Mouse (Mus musculus): ENCODE measurements around the gene Tas2r135. TPM values are rescaled to one million over a fixed set of nuclear protein-coding genes. Genes with fewer than 3 reads are reported as not detected.
A peak's percentile ranks its signal among the peaks of the same experiment; 100 is the strongest.

Tas2r135 gene
- total and polyA plus RNA-seq, 3 experiments = 0.27 TPM; not detected in 2

DNA sequence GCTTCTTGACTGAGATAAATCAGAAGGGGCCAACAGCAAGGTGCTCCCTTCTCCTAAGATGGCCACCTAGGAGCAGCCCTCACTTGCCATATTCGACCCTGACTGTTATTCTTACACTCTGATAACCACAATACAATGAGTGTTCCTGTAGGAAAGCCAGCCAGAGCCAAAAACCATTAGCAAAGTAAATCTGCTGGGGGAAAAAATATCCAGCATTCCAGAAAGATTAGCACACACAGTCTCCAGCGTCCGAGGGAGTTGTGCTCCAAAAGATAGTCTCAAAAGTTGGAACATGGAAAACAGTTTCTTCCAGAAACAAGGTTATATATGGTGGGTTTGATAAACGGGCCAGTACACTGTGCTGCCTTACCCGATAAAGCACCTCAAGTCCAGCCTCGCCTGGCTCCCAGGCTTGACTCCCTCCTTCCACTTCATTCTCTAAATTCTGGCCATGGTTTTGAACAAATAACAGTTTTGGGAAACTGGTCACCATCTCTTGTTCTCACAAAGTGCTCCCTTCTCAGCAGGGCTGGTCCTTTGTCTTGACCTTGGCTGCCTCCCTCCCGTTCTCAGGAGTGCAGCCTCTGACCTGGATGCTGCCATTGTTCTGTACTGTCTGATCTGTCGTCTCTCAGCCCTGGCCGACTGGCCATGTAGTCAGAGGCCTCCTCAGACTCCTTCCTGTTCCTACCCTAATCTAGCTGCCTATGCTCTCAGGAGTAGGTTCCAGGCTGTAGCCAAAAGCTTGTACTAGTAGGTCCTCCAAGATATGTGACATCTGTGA lies 45.7 kb upstream of the Tas2r135 start:
- Histone ChIP-seq H3K36me3 (ENCODE audit: control insufficient read depth, insufficient read depth, low read length) (peaks cover 19% of the 10 kb centered on the region), H3K79me2 (replicated peaks; ENCODE audit: control insufficient read depth, insufficient read depth, low read length) (no peaks in the 10 kb centered on the region), H3K9ac (ENCODE audit: low read depth, low read length) (no peak overlapping the region), H3K4me1 (ENCODE audit: control insufficient read depth, insufficient read depth, low read length) (peaks cover 37% of the 10 kb centered on the region), H3K27me3 (ENCODE audit: control insufficient read depth, insufficient read depth, low read length) (no peaks in the 10 kb centered on the region), H3K4me3 (no peak overlapping the region), H3K27ac (peak overlapping the region; percentile 62)
- intact Hi-C loops (cut with DNase I) = no loop called here
- WGBS = 16% methylated on average over 9 of the region's 9 CpGs
- DNase-seq = peak; percentile 44 to 53
- peak; percentile 41; the same call in 1 of the 2 replicates for TF ChIP-seq POLR2A (IDR thresholded peaks at IDR 0.05; ENCODE audit: insufficient read depth, low read depth, low read length)
- peak; percentile 57; the same call in 1 of the 2 replicates for TF ChIP-seq EP300 (IDR thresholded peaks at IDR 0.05; ENCODE audit: insufficient read depth, low read depth, low read length)
- TF ChIP-seq CTCF (IDR thresholded peaks at IDR 0.05) = no peak

GRCm38 (mm10) chr6:42360231-42360840 lies 44.9 kb upstream of the Tas2r135 start:
- TF ChIP-seq POLR2A (IDR thresholded peaks at IDR 0.05; ENCODE audit: insufficient read depth, low read depth, low read length) = no peak; the same call in 1 of the 2 replicates
- Histone ChIP-seq H3K36me3 (ENCODE audit: control insufficient read depth, insufficient read depth, low read length) (peaks cover 15% of the 10 kb centered on the region), H3K9ac (ENCODE audit: low read depth, low read length) (no peak overlapping the region), H3K79me2 (replicated peaks; ENCODE audit: control insufficient read depth, insufficient read depth, low read length) (no peaks in the 10 kb centered on the region), H3K4me1 (ENCODE audit: control insufficient read depth, insufficient read depth, low read length) (peaks cover 34% of the 10 kb centered on the region), H3K27ac (peak overlapping the region; percentile 62), H3K27me3 (ENCODE audit: control insufficient read depth, insufficient read depth, low read length) (no peaks in the 10 kb centered on the region), H3K4me3 (no peak overlapping the region)
- intact Hi-C loops (cut with DNase I) = no loop called here
- no peak for DNase-seq
- WGBS = 56% methylated on average over 6 of the region's 6 CpGs

- H3K36me3 ChIP-seq (ENCODE audit: control insufficient read depth, insufficient read depth, low read length) = peaks cover 15% of the 10 kb centered on the region
- intact Hi-C loops (cut with DNase I) = no loop called here
Measured at GRCm38 (mm10) chr6:42361041-42361895, 44.0 kb upstream of the Tas2r135 start.

GRCm38 (mm10) chr6:42362074-42362473 lies 43.2 kb upstream of the Tas2r135 start:
- no peak overlapping the region for H3K27ac ChIP-seq
- DNase-seq = peak in 1 of 2 experiments; percentile 28

More at GRCm38 (mm10) chr6:42361041-42361895, 44.0 kb upstream of the Tas2r135 start:
- DNase-seq = peak in 1 of 2 experiments; percentile 19
- Histone ChIP-seq H3K4me1 (ENCODE audit: control insufficient read depth, insufficient read depth, low read length) (peaks cover 34% of the 10 kb centered on the region), H3K27me3 (ENCODE audit: control insufficient read depth, insufficient read depth, low read length) (no peaks in the 10 kb centered on the region), H3K9ac (ENCODE audit: low read depth, low read length) (no peak overlapping the region), H3K27ac (no peak overlapping the region), H3K79me2 (replicated peaks; ENCODE audit: control insufficient read depth, insufficient read depth, low read length) (no peaks in the 10 kb centered on the region), H3K4me3 (no peak overlapping the region)
- no peak for TF ChIP-seq EP300 (IDR thresholded peaks at IDR 0.05; ENCODE audit: insufficient read depth, low read depth, low read length)
- TF ChIP-seq POLR2A (IDR thresholded peaks at IDR 0.05; ENCODE audit: insufficient read depth, low read depth, low read length) = no peak
- no peak for TF ChIP-seq CTCF (IDR thresholded peaks at IDR 0.05)
- WGBS = 92% methylated on average over 13 of the region's 13 CpGs

GRCm38 (mm10) chr6:42362497-42362896 lies 42.7 kb upstream of the Tas2r135 start:
- peaks cover 31% of the 10 kb centered on the region for H3K4me1 ChIP-seq (ENCODE audit: control insufficient read depth, insufficient read depth, low read length)
- TF ChIP-seq EP300 (IDR thresholded peaks at IDR 0.05; ENCODE audit: insufficient read depth, low read depth, low read length) (no peak), POLR2A (IDR thresholded peaks at IDR 0.05; ENCODE audit: insufficient read depth, low read depth, low read length) (no peak), CTCF (IDR thresholded peaks at IDR 0.05) (no peak)
- H3K36me3 ChIP-seq (ENCODE audit: control insufficient read depth, insufficient read depth, low read length) = peaks cover 15% of the 10 kb centered on the region
- H3K4me3 ChIP-seq = no peak overlapping the region
- H3K79me2 ChIP-seq (replicated peaks; ENCODE audit: control insufficient read depth, insufficient read depth, low read length) = no peaks in the 10 kb centered on the region
- 0 out of 2 replicates have a peak overlapping the region, but pooled peaks have one; percentile 14 for H3K9ac ChIP-seq (ENCODE audit: low read depth, low read length)
- peak in 1 of 2 experiments; percentile 18 for DNase-seq
- no peak overlapping the region for H3K27ac ChIP-seq
- intact Hi-C loops (cut with DNase I) = no loop called here
- no peaks in the 10 kb centered on the region for H3K27me3 ChIP-seq (ENCODE audit: control insufficient read depth, insufficient read depth, low read length)
- 70% methylated on average over 1 of the region's 1 CpGs for WGBS

More at GRCm38 (mm10) chr6:42362074-42362473, 43.2 kb upstream of the Tas2r135 start:
- Histone ChIP-seq H3K27me3 (ENCODE audit: control insufficient read depth, insufficient read depth, low read length) (no peaks in the 10 kb centered on the region), H3K36me3 (ENCODE audit: control insufficient read depth, insufficient read depth, low read length) (peaks cover 15% of the 10 kb centered on the region), H3K4me3 (no peak overlapping the region), H3K9ac (ENCODE audit: low read depth, low read length) (no peak overlapping the region), H3K4me1 (ENCODE audit: control insufficient read depth, insufficient read depth, low read length) (peaks cover 31% of the 10 kb centered on the region), H3K79me2 (replicated peaks; ENCODE audit: control insufficient read depth, insufficient read depth, low read length) (no peaks in the 10 kb centered on the region)
- no peak for TF ChIP-seq CTCF (IDR thresholded peaks at IDR 0.05)
- no peak for TF ChIP-seq EP300 (IDR thresholded peaks at IDR 0.05; ENCODE audit: insufficient read depth, low read depth, low read length)
- TF ChIP-seq POLR2A (IDR thresholded peaks at IDR 0.05; ENCODE audit: insufficient read depth, low read depth, low read length) = 0 out of 2 replicates have a peak, but pooled peaks have one; percentile 12
- WGBS = 25% methylated on average over 1 of the region's 1 CpGs
- intact Hi-C loops (cut with DNase I) = no loop called here
